8 mouse cellular contexts compared by ENCODE assay signal in the genomic region with DNA sequence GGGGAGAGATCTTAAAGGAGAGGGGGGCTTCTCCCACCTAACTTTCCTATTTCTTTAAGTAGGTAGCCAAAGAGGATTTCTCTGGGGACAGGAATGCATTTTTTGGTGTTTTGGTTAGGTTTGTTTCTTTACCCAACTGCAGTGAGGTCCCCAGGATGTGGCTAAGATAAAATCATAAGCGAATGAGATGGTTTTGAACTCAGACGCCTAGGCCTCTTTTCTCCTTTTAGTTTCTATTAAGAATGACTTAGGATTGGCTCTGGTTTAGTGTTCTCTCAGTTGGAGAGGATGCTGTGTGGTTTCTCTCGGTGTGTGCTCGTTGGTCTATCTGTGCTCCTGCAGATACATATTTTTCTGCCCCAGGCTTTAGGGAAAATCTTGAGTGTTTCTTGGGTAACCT. TPM values are rescaled to one million over a fixed set of nuclear protein-coding genes. Genes with fewer than 3 reads are reported as not detected.
DNase-seq lines count a peak whose midpoint lies in the region; ATAC-seq and TF ChIP-seq lines count a peak whose summit lies in the region.

No protein-coding gene starts in this region.

- WGBS in liver, embryonic 14.5 days (ENCODE audit: insufficient replicate concordance): 5% methylated on average over 4 of the region's 4 CpGs
- 17% methylated on average over 4 of the region's 4 CpGs for WGBS in stomach, embryonic 16.5 days

- peaks cover 29% of the 10 kb centered on the region for H3K36me3 ChIP-seq in erythroblast, embryonic 14.5 days (ENCODE audit: control insufficient read depth)
- H3K36me3 ChIP-seq in liver, embryonic 14.5 days (replicated peaks; ENCODE audit: control insufficient read depth, insufficient read depth, low read depth): no peaks in the 10 kb centered on the region; the same call in 1 of the 2 replicates
- no peaks in the 10 kb centered on the region for H3K36me3 ChIP-seq in stomach, embryonic 16.5 days (ENCODE audit: control insufficient read depth, insufficient read depth, low read length)

- peaks cover 52% of the 10 kb centered on the region for H3K4me1 ChIP-seq in erythroblast, embryonic 14.5 days (ENCODE audit: control insufficient read depth)
- H3K4me1 ChIP-seq in liver, embryonic 14.5 days (replicated peaks; ENCODE audit: control insufficient read depth in 2 of 2, insufficient read depth in 2 of 2, low read length in 1 of 2): peaks cover 25 to 30% of the 10 kb centered on the region in 2 experiments
- H3K4me1 ChIP-seq in stomach, embryonic 16.5 days (ENCODE audit: control insufficient read depth, insufficient read depth, low read length): peaks cover 26% of the 10 kb centered on the region

- TF ChIP-seq EP300 in liver, embryonic 14.5 days (IDR thresholded peaks at IDR 0.05; ENCODE audit: low read depth): no peak

- peak overlapping the region; percentile 89 for H3K9ac ChIP-seq in liver, embryonic 14.5 days (replicated peaks)
- H3K9ac ChIP-seq in stomach, embryonic 16.5 days (ENCODE audit: low read length): peak overlapping the region; percentile 94

- peak overlapping the region; percentile 93 for H3K4me3 ChIP-seq in erythroblast, embryonic 14.5 days (replicated peaks)
- H3K4me3 ChIP-seq in liver, embryonic 14.5 days (ENCODE audit: insufficient read depth in 1 of 2, low read depth in 2 of 2, low read length in 2 of 2): peak overlapping the region; percentile 88 to 92
- H3K4me3 ChIP-seq in stomach, embryonic 16.5 days (replicated peaks; ENCODE audit: low read length): peak overlapping the region; percentile 80

- H3K9me3 ChIP-seq in erythroblast, embryonic 14.5 days (ENCODE audit: control insufficient read depth, low read length): no peaks in the 10 kb centered on the region
- no peaks in the 10 kb centered on the region for H3K9me3 ChIP-seq in liver, embryonic 14.5 days (ENCODE audit: control insufficient read depth, low read length)
- no peaks in the 10 kb centered on the region for H3K9me3 ChIP-seq in stomach, embryonic 16.5 days (replicated peaks; ENCODE audit: control insufficient read depth, low read length)

- H3K4me2 ChIP-seq in liver, embryonic 14.5 days (ENCODE audit: low read depth): peak overlapping the region; percentile 82
- H3K4me2 ChIP-seq in stomach, embryonic 16.5 days (ENCODE audit: low read depth, low read length): peak overlapping the region; percentile 93

- peak; percentile 41 for DNase-seq in thymus, postnatal 14 days
- DNase-seq in thymus, postnatal 36 days: no peak
- DNase-seq in liver, embryonic 14.5 days (ENCODE audit: low read depth in 3 of 3, low spot score in 3 of 3): no peak
- no peak for DNase-seq in cerebellum, postnatal 10 days
- no peak for DNase-seq in adrenal gland, postnatal 14 days

- no peak for ATAC-seq in erythroblast, adult 5-6 weeks (replicated peaks; ENCODE audit: low FRiP score, poor library complexity, severe bottlenecking)
- no peak for ATAC-seq in liver, embryonic 14.5 days (ENCODE audit: insufficient read depth)
- no peak for ATAC-seq in stomach, embryonic 16.5 days (ENCODE audit: insufficient read depth, low FRiP score)

- H3K27ac ChIP-seq in liver, embryonic 14.5 days: no peak overlapping the region; the same call in 1 of the 2 replicates
- peak overlapping the region; percentile 99 for H3K27ac ChIP-seq in stomach, embryonic 16.5 days (ENCODE audit: low read length)

- no peak for TF ChIP-seq CTCF in liver, embryonic 14.5 days (IDR thresholded peaks at IDR 0.05; ENCODE audit: low read depth)

- H3K27me3 ChIP-seq in erythroblast, embryonic 14.5 days (ENCODE audit: control insufficient read depth): no peaks in the 10 kb centered on the region
- no peaks in the 10 kb centered on the region for H3K27me3 ChIP-seq in liver, embryonic 14.5 days (ENCODE audit: control insufficient read depth, insufficient read depth, low read length)
- no peaks in the 10 kb centered on the region for H3K27me3 ChIP-seq in stomach, embryonic 16.5 days (ENCODE audit: control insufficient read depth, insufficient read depth, low read length)

RNA-seq across cellular contexts. Expression of a gene that starts 1.3 kb away (rescaled TPM):
- 0.32 and 0.71 TPM in 2 replicates for polyA plus RNA-seq in erythroblast, embryonic 14.5 days (2012)
- total RNA-seq in erythroblast, adult 5-6 weeks (2015; ENCODE audit: low replicate concordance): 4.4 and 24.0 TPM in 2 replicates
- total RNA-seq in erythroblast, adult 5-6 weeks (2017; ENCODE audit: low replicate concordance): 3.1 and 10.4 TPM in 2 replicates
- polyA plus RNA-seq in liver, embryonic 14.5 days (2012; rRNA removed): 2.0 and 2.4 TPM in 2 replicates
- polyA plus RNA-seq in liver, embryonic 14.5 days (2014; fragmentation: Nextera tagmentation; extraction: Ambion mirVana): 3.9 and 4.2 TPM in 2 replicates
- polyA plus RNA-seq in stomach, embryonic 16.5 days (2015; fragmentation: Nextera tagmentation; extraction: Ambion mirVana): 9.1 and 13.7 TPM in 2 replicates
- total RNA-seq in adrenal gland, postnatal 14 days (2021): 81.9 and 88.8 TPM in 2 replicates

RNA-seq across cellular contexts. Expression of a gene that starts 57.2 kb away (rescaled TPM):
- not detected in 2 replicates for polyA plus RNA-seq in erythroblast, embryonic 14.5 days (2012)
- 3.7 and 5.9 TPM in 2 replicates for total RNA-seq in erythroblast, adult 5-6 weeks (2015; ENCODE audit: low replicate concordance)
- 3.7 and 8.4 TPM in 2 replicates for total RNA-seq in erythroblast, adult 5-6 weeks (2017; ENCODE audit: low replicate concordance)
- 12.7 and 16.4 TPM in 2 replicates for polyA plus RNA-seq in liver, embryonic 14.5 days (2012; rRNA removed)
- 29.4 and 34.5 TPM in 2 replicates for polyA plus RNA-seq in liver, embryonic 14.5 days (2014; fragmentation: Nextera tagmentation; extraction: Ambion mirVana)
- polyA plus RNA-seq in stomach, embryonic 16.5 days (2015; fragmentation: Nextera tagmentation; extraction: Ambion mirVana): 146 and 153 TPM in 2 replicates
- 54.6 and 55.5 TPM in 2 replicates for total RNA-seq in adrenal gland, postnatal 14 days (2021)

Comparison
In these comparisons a context has a peak if more than half of its experiments do, and no peak if none do; other contexts are left out.
1. RNA of a gene that starts 57.2 kb away (polyA plus RNA-seq): 146 to 153 TPM in stomach, embryonic 16.5 days and 12.7 to 34.5 TPM in liver, embryonic 14.5 days; not detected in erythroblast, embryonic 14.5 days; every median in the first group is over 10 times any median in the second.
2. Peak in every context shown above with its lines, with median percentiles within 50 percentile points of each other: H3K4me3 ChIP-seq.